Mouse (Mus musculus): ENCODE data around the gene Dnah7c. TPM values are rescaled to one million over a fixed set of nuclear protein-coding genes. Genes with fewer than 3 reads are reported as not detected.

Dnah7c gene
- polyA plus RNA-seq (2017; shearing (Covaris generic)): not detected

DNA sequence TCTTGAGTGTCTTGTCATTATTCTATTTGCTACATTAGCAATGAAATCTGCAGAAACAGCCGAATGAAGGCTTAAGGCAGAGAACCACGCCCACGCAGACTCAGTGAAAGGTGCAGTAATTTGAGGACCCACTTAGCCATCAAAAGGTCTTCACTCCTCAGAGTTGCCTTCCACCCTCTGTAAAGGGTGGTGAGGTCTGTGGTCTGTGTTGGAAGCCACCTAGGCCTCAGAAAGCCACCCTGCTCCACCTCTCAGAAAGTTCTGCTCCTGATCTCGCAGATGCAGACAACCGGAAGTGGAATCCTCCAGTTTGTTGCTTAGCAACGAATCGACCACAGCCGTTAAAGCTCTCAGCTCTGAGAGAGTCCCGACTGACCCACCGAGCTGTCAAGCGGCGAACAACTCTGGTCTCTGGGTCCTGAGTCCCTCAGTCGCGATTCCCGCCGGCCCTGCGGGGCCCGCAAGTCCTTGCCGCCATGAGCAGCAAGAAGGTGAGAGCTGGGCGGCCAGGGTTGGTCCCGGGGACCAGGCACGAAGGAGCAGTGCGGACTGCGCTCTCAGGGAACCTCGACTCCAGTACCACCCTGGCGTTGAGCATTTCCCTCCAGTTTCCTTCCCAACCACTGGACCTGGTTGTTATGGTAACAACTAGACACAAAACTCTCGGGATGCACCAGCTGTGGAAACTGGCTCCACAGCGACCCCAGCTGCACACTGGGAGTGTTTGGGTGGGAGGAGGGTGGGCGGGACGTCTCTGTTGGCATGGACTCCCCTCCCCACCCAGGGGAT, at the start of gene Dnah7c:
Gene Dnah7c, plus strand, starts transcription at position 456 of the 789 bp plus-strand sequence.

